8 mouse cellular contexts compared by ENCODE assay signal in the genomic region with DNA sequence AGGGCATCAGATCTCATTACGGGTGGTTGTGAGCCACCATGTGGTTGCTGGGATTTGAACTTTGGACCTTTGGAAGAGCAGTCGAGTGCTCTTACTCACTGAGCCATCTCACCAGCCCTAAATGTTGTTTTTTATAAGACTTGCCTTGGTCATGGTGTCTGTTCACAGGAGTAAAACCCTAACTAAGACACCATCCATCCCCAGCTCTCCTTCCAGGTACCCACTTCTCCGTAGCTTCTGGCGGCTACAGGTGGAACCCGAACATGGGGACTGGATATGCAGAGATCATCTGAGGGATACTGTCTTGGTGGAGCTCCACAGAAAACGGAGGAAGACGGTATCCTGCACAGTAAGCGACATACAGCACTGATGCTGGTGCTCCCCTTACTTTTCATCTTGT. TPM values are rescaled to one million over a fixed set of nuclear protein-coding genes. Genes with fewer than 3 reads are reported as not detected.
DNase-seq lines count a peak whose midpoint lies in the region; ATAC-seq and TF ChIP-seq lines count a peak whose summit lies in the region.
"Not testable (repeated sequence)": the region's sequence is repeated elsewhere in the genome, so short reads cannot be mapped to it uniquely, and the experiment has no call there.

A gene (plus strand): TSS at position 301 of the 400 bp plus-strand sequence.

- WGBS in embryonic facial prominence, embryonic 10.5 days, result 95% methylated on average over 8 of the region's 8 CpGs
- WGBS in kidney, embryonic 14.5 days, result 98% methylated on average over 7 of the region's 8 CpGs
- WGBS in limb, embryonic 10.5 days, result 94% methylated on average over 8 of the region's 8 CpGs
- WGBS in spleen, adult 2 months, result 95% methylated on average over 8 of the region's 8 CpGs

- intact Hi-C loops in gastrocnemius, adult 2 months (cut with DNase I); heart, postnatal 10 days (cut with DNase I): not testable (repeated sequence)

- not testable (repeated sequence) for TF ChIP-seq CTCF in gastrocnemius, adult 2 months (IDR thresholded peaks at IDR 0.05); spleen, adult 2 months (IDR thresholded peaks at IDR 0.05; ENCODE audit: extremely low read depth, insufficient read depth, insufficient read length, insufficient replicate concordance)

- not testable (repeated sequence) for H3K4me1 ChIP-seq in ES-E14 (ENCODE audit: control insufficient read depth in 2 of 2, insufficient read depth in 2 of 2, low read length in 2 of 2, poor library complexity in 1 of 2); embryonic facial prominence, embryonic 10.5 days; kidney, embryonic 14.5 days (ENCODE audit: control insufficient read depth, insufficient read depth, low read length); limb, embryonic 10.5 days; megakaryocyte, embryonic 14.5 days; spleen, adult 2 months (ENCODE audit: control insufficient read depth, insufficient read depth, insufficient read length)

- not testable (repeated sequence) for H3K9me3 ChIP-seq in ES-E14 (ENCODE audit: control insufficient read depth, insufficient read depth, low read depth, low read length); embryonic facial prominence, embryonic 10.5 days; kidney, embryonic 14.5 days (ENCODE audit: control insufficient read depth, low read length); limb, embryonic 10.5 days (replicated peaks)
- peaks cover 13% of the 10 kb centered on the region for H3K9me3 ChIP-seq in megakaryocyte, embryonic 14.5 days

- not testable (repeated sequence) for H3K4me2 ChIP-seq in kidney, embryonic 14.5 days (replicated peaks; ENCODE audit: low read depth, low read length)

- peaks cover 19% of the 10 kb centered on the region for H3K36me3 ChIP-seq in ES-E14 (ENCODE audit: control insufficient read depth, insufficient read depth, low read length, poor library complexity, severe bottlenecking)
- peaks cover 92% of the 10 kb centered on the region for H3K36me3 ChIP-seq in embryonic facial prominence, embryonic 10.5 days (replicated peaks)
- H3K36me3 ChIP-seq in kidney, embryonic 14.5 days (ENCODE audit: control insufficient read depth, insufficient read depth, low read length), result peaks cover 42% of the 10 kb centered on the region
- peaks cover 93% of the 10 kb centered on the region for H3K36me3 ChIP-seq in limb, embryonic 10.5 days
- H3K36me3 ChIP-seq in megakaryocyte, embryonic 14.5 days (replicated peaks; ENCODE audit: low read length), result peaks cover 53% of the 10 kb centered on the region
- H3K36me3 ChIP-seq in spleen, adult 2 months (ENCODE audit: control insufficient read depth, insufficient read depth, low read length), result peaks cover 11% of the 10 kb centered on the region

- in situ Hi-C loops in ES-E14 (cut with MboI; ENCODE audit: low sequenced_read_pairs in 2 of 2, unreplicated experiment in 2 of 2), result not testable (repeated sequence)

- not testable (repeated sequence) for H3K9ac ChIP-seq in ES-E14 (ENCODE audit: insufficient read depth, low read depth, low read length, poor library complexity, severe bottlenecking); kidney, embryonic 14.5 days (ENCODE audit: low read depth, low read length)

- H3K27me3 ChIP-seq in embryonic facial prominence, embryonic 10.5 days (replicated peaks; ENCODE audit: low read depth, poor library complexity, severe bottlenecking); kidney, embryonic 14.5 days (ENCODE audit: control insufficient read depth, insufficient read depth, low read length); limb, embryonic 10.5 days (ENCODE audit: low read depth, poor library complexity, severe bottlenecking); megakaryocyte, embryonic 14.5 days (replicated peaks); spleen, adult 2 months (ENCODE audit: control insufficient read depth, insufficient read depth, low read length): not testable (repeated sequence)

- not testable (repeated sequence) for ATAC-seq in kidney, embryonic 14.5 days (ENCODE audit: low FRiP score, low TSS enrichment)

- TF ChIP-seq POLR2A in spleen, adult 2 months (IDR thresholded peaks at IDR 0.05; ENCODE audit: low read depth, low read length), result not testable (repeated sequence)

- not testable (repeated sequence) for H3K27ac ChIP-seq in ES-E14 (ENCODE audit: insufficient read depth, low read depth, low read length, poor library complexity, severe bottlenecking); embryonic facial prominence, embryonic 10.5 days (replicated peaks); gastrocnemius, adult 2 months; kidney, embryonic 14.5 days (ENCODE audit: low read depth, low read length); limb, embryonic 10.5 days; spleen, adult 2 months (ENCODE audit: insufficient read depth, low read length)

- not testable (repeated sequence) for H3K4me3 ChIP-seq in ES-E14 (ENCODE audit: insufficient read depth in 1 of 2, low read depth in 1 of 2, low read length in 2 of 2, poor library complexity in 1 of 2, severe bottlenecking in 1 of 2); embryonic facial prominence, embryonic 10.5 days; gastrocnemius, adult 2 months; kidney, embryonic 14.5 days (ENCODE audit: low read length); limb, embryonic 10.5 days; megakaryocyte, embryonic 14.5 days (replicated peaks); spleen, adult 2 months (ENCODE audit: extremely low read depth, insufficient read depth, insufficient read length)

- DNase-seq in ES-E14 (ENCODE audit: low read depth, low spot score); embryonic facial prominence, embryonic 10.5 days (ENCODE audit: low spot score); gastrocnemius, adult 2 months; heart, postnatal 10 days; limb, embryonic 10.5 days (ENCODE audit: low spot score); spleen, adult 2 months (ENCODE audit: low read depth in 1 of 2, low spot score in 2 of 2): not testable (repeated sequence)

RNA-seq across cellular contexts. Expression of the gene that starts here (rescaled TPM):
- 16.3 and 17.1 TPM in 2 replicates for total RNA-seq in ES-E14 (2012; rRNA removed)
- 46.3 and 47.9 TPM in 2 replicates for polyA plus RNA-seq in embryonic facial prominence, embryonic 10.5 days (2016; fragmentation: Nextera tagmentation; extraction: Ambion mirVana)
- 10 to 100 TPM; 19.3 to 20.9 TPM for total RNA-seq in gastrocnemius, adult 2 months (2021)
- 10 to 100 TPM; 27.1 to 27.4 TPM for total RNA-seq in heart, postnatal 10 days (2021)
- polyA plus RNA-seq in kidney, embryonic 14.5 days (2014; fragmentation: Nextera tagmentation; extraction: Ambion mirVana), result 40.9 and 48.4 TPM in 2 replicates
- 41.0 and 46.9 TPM in 2 replicates for polyA plus RNA-seq in limb, embryonic 10.5 days (2016; fragmentation: Nextera tagmentation; extraction: Ambion mirVana)
- polyA plus RNA-seq in megakaryocyte, embryonic 14.5 days (2012; ENCODE audit: insufficient read depth, low replicate concordance), result 83.1 and 177 TPM in 2 replicates
- 76.5 and 84.4 TPM in 2 replicates for polyA plus RNA-seq in spleen, adult 2 months (2012; rRNA removed)
